In the genomic region with DNA sequence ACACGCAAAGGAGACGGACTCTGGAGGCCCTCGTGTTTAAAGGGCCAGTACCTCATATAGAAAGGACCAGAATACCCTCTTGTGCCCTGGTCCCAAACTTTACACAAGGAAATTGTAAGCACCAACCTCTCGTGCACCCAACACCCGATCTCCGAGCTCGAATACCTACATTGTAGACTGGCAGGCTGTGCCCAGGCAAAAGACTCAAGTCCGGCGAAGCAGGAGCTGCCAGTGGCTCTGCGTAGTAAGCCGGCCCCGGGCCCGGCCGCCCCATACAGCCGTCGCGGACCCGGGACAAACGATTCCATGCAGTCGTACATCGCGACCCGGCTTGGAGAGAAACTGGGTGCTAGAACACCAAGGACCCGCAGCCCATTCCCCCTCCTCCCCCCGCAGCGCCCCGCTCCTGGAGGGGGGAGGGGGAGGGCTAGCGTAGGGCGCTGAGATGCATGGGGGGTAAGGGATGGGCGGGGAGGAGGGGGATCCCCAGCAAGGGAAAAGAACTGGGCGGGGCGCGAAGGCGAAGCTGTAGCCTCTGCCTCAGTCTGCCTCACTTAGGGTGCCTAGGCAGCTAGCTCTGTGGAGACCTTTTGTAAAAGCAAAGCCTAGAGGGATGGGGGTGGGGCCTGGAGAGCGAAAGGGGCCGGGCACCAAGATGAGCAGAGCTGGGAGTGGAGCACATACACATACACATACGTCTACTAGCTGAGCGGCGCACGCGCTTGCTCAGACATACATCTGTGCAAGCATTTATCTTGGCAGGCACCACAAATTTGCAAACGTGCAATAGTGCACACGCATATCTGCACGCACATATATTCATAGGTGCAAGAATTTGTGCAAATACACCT, we compare ENCODE assay signal across 8 mouse cellular contexts. TPM values are rescaled to one million over a fixed set of nuclear protein-coding genes. Genes with fewer than 3 reads are reported as not detected.
DNase-seq lines count a peak whose midpoint lies in the region; ATAC-seq and TF ChIP-seq lines count a peak whose summit lies in the region.

No protein-coding gene starts in this region.

- DNase-seq in 3T3-L1 (ENCODE audit: low read depth, low spot score): peak; percentile 95
- DNase-seq in adrenal gland, adult 2 months: peak; percentile 87
- DNase-seq in embryonic facial prominence, embryonic 10.5 days (ENCODE audit: low spot score): peak; percentile 88
- peak; percentile 77 for DNase-seq in heart, adult 8-10 months (ENCODE audit: low spot score)
- peak; percentile 76 to 77 for DNase-seq in kidney, adult 8-10 months
- DNase-seq in limb, embryonic 14.5 days (ENCODE audit: low spot score): peak; percentile 87
- DNase-seq in spleen, postnatal 36 days (ENCODE audit: low spot score in 2 of 2): peak; percentile 65 to 74

- peak; percentile 34; the same call in 1 of the 2 replicates for TF ChIP-seq POLR2A in limb, embryonic 14.5 days (IDR thresholded peaks at IDR 0.05; ENCODE audit: borderline replicate concordance, extremely low read depth, insufficient read depth, insufficient read length)

- H3K4me1 ChIP-seq in embryonic facial prominence, embryonic 10.5 days: peaks cover 95% of the 10 kb centered on the region
- peaks cover 64% of the 10 kb centered on the region for H3K4me1 ChIP-seq in limb, embryonic 14.5 days (ENCODE audit: control insufficient read depth, insufficient read depth, low read length)
- H3K4me1 ChIP-seq in midbrain, embryonic 15.5 days: peaks cover 36% of the 10 kb centered on the region

- peak; percentile 54 for ATAC-seq in limb, embryonic 14.5 days (ENCODE audit: low FRiP score, low read depth)
- ATAC-seq in midbrain, embryonic 15.5 days (replicated peaks): peak; percentile 91

- peaks cover 81% of the 10 kb centered on the region for H3K27me3 ChIP-seq in embryonic facial prominence, embryonic 10.5 days (replicated peaks; ENCODE audit: low read depth, poor library complexity, severe bottlenecking)
- H3K27me3 ChIP-seq in limb, embryonic 14.5 days (ENCODE audit: control insufficient read depth, insufficient read depth, low read length): no peaks in the 10 kb centered on the region
- peaks cover 69% of the 10 kb centered on the region for H3K27me3 ChIP-seq in midbrain, embryonic 15.5 days (replicated peaks)

- whole genome bisulfite sequencing in embryonic facial prominence, embryonic 10.5 days: under 1% methylated on average over 42 of the region's 44 CpGs
- WGBS in limb, embryonic 14.5 days: 3% methylated on average over 42 of the region's 44 CpGs
- WGBS in midbrain, embryonic 15.5 days: under 1% methylated on average over 39 of the region's 44 CpGs

- H3K9ac ChIP-seq in limb, embryonic 14.5 days (ENCODE audit: low read depth, low read length, severe bottlenecking): peak overlapping the region; percentile 75
- H3K9ac ChIP-seq in midbrain, embryonic 15.5 days: peak overlapping the region; percentile 43

- H3K4me2 ChIP-seq in limb, embryonic 14.5 days (replicated peaks; ENCODE audit: low read depth, low read length, severe bottlenecking): peak overlapping the region; percentile 94
- peak overlapping the region; percentile 99 for H3K4me2 ChIP-seq in midbrain, embryonic 15.5 days

- H3K27ac ChIP-seq in embryonic facial prominence, embryonic 10.5 days (replicated peaks): peak overlapping the region; percentile 96
- peak overlapping the region; percentile 95 for H3K27ac ChIP-seq in limb, embryonic 14.5 days (replicated peaks; ENCODE audit: low read depth, low read length)
- H3K27ac ChIP-seq in midbrain, embryonic 15.5 days: peak overlapping the region; percentile 77

- H3K36me3 ChIP-seq in embryonic facial prominence, embryonic 10.5 days (replicated peaks): peaks cover 26% of the 10 kb centered on the region
- H3K36me3 ChIP-seq in limb, embryonic 14.5 days (ENCODE audit: control insufficient read depth, insufficient read depth, low read length): peaks cover 35% of the 10 kb centered on the region
- no peaks in the 10 kb centered on the region for H3K36me3 ChIP-seq in midbrain, embryonic 15.5 days (replicated peaks)

- H3K4me3 ChIP-seq in embryonic facial prominence, embryonic 10.5 days: peak overlapping the region; percentile 76
- peak overlapping the region; percentile 60 for H3K4me3 ChIP-seq in limb, embryonic 14.5 days (replicated peaks; ENCODE audit: low read length)
- H3K4me3 ChIP-seq in midbrain, embryonic 15.5 days: peak overlapping the region; percentile 61

- H3K9me3 ChIP-seq in embryonic facial prominence, embryonic 10.5 days: no peaks in the 10 kb centered on the region
- no peaks in the 10 kb centered on the region for H3K9me3 ChIP-seq in limb, embryonic 14.5 days (ENCODE audit: control insufficient read depth, low read length)
- no peaks in the 10 kb centered on the region for H3K9me3 ChIP-seq in midbrain, embryonic 15.5 days

RNA-seq across cellular contexts. Expression of a gene that starts 11.2 kb away (rescaled TPM):
- 10 to 100 TPM; 21.0 to 35.8 TPM for total RNA-seq in adrenal gland, adult 2 months (2021)
- polyA plus RNA-seq in adrenal gland, adult 2 months (2012; rRNA removed): 29.9 and 32.4 TPM in 2 replicates
- 77.8 and 90.2 TPM in 2 replicates for polyA plus RNA-seq in embryonic facial prominence, embryonic 10.5 days (2016; fragmentation: Nextera tagmentation; extraction: Ambion mirVana)
- total RNA-seq in heart, adult 8-10 months (2022): 10 to 100 TPM; 15.3 to 20.6 (median 17.3) TPM
- polyA plus RNA-seq in limb, embryonic 14.5 days (2012; rRNA removed): 135 and 175 TPM in 2 replicates
- 115 and 140 TPM in 2 replicates for polyA plus RNA-seq in limb, embryonic 14.5 days (2014; fragmentation: Nextera tagmentation; extraction: Ambion mirVana)
- 4.1 and 6.4 TPM in 2 replicates for polyA plus RNA-seq in midbrain, embryonic 15.5 days (2015; fragmentation: Nextera tagmentation; extraction: Ambion mirVana)

RNA-seq across cellular contexts. Expression of a gene that starts 14.4 kb away (rescaled TPM):
- 1 to 10 TPM; 2.0 to 4.7 TPM for total RNA-seq in adrenal gland, adult 2 months (2021)
- 2.3 and 2.4 TPM in 2 replicates for polyA plus RNA-seq in adrenal gland, adult 2 months (2012; rRNA removed)
- 1.1 and 1.6 TPM in 2 replicates for polyA plus RNA-seq in embryonic facial prominence, embryonic 10.5 days (2016; fragmentation: Nextera tagmentation; extraction: Ambion mirVana)
- total RNA-seq in heart, adult 8-10 months (2022): 1 to 10 TPM in 2 of 4 experiments, under 1 TPM in 2; 0.82 to 3.2 (median 1.5) TPM
- polyA plus RNA-seq in limb, embryonic 14.5 days (2012; rRNA removed): 2.7 and 3.0 TPM in 2 replicates
- polyA plus RNA-seq in limb, embryonic 14.5 days (2014; fragmentation: Nextera tagmentation; extraction: Ambion mirVana): 4.2 and 6.5 TPM in 2 replicates
- polyA plus RNA-seq in midbrain, embryonic 15.5 days (2015; fragmentation: Nextera tagmentation; extraction: Ambion mirVana): 0.98 and 1.1 TPM in 2 replicates

RNA-seq across cellular contexts. Expression of a gene that starts 24.2 kb away (rescaled TPM):
- not detected for total RNA-seq in adrenal gland, adult 2 months (2021)
- polyA plus RNA-seq in adrenal gland, adult 2 months (2012; rRNA removed): 0.47 and 0.87 TPM in 2 replicates
- polyA plus RNA-seq in embryonic facial prominence, embryonic 10.5 days (2016; fragmentation: Nextera tagmentation; extraction: Ambion mirVana): 0.75 and 1.3 TPM in 2 replicates
- not detected for total RNA-seq in heart, adult 8-10 months (2022)
- 3.1 and 3.8 TPM in 2 replicates for polyA plus RNA-seq in limb, embryonic 14.5 days (2012; rRNA removed)
- polyA plus RNA-seq in limb, embryonic 14.5 days (2014; fragmentation: Nextera tagmentation; extraction: Ambion mirVana): 0.93 and 1.0 TPM in 2 replicates
- polyA plus RNA-seq in midbrain, embryonic 15.5 days (2015; fragmentation: Nextera tagmentation; extraction: Ambion mirVana): 0.10 TPM in 1 of 2 replicates, not detected in the other

RNA-seq across cellular contexts. Expression of a gene that starts 33.1 kb away (rescaled TPM):
- total RNA-seq in adrenal gland, adult 2 months (2021): 10 to 100 TPM; 38.2 to 46.3 TPM
- 99.6 and 108 TPM in 2 replicates for polyA plus RNA-seq in adrenal gland, adult 2 months (2012; rRNA removed)
- polyA plus RNA-seq in embryonic facial prominence, embryonic 10.5 days (2016; fragmentation: Nextera tagmentation; extraction: Ambion mirVana): 63.2 and 66.4 TPM in 2 replicates
- 10 to 100 TPM; 17.4 to 20.8 (median 18.7) TPM for total RNA-seq in heart, adult 8-10 months (2022)
- polyA plus RNA-seq in limb, embryonic 14.5 days (2012; rRNA removed): 55.6 and 76.8 TPM in 2 replicates
- 77.7 and 82.1 TPM in 2 replicates for polyA plus RNA-seq in limb, embryonic 14.5 days (2014; fragmentation: Nextera tagmentation; extraction: Ambion mirVana)
- 58.5 and 64.0 TPM in 2 replicates for polyA plus RNA-seq in midbrain, embryonic 15.5 days (2015; fragmentation: Nextera tagmentation; extraction: Ambion mirVana)

RNA-seq across cellular contexts. Expression of a gene that starts 41.6 kb away (rescaled TPM):
- 100 to 1,000 TPM in 1 of 2 experiments, 10 to 100 TPM in 1; 71.2 to 106 TPM for total RNA-seq in adrenal gland, adult 2 months (2021)
- polyA plus RNA-seq in adrenal gland, adult 2 months (2012; rRNA removed): 128 and 216 TPM in 2 replicates
- polyA plus RNA-seq in embryonic facial prominence, embryonic 10.5 days (2016; fragmentation: Nextera tagmentation; extraction: Ambion mirVana): 48.6 and 48.7 TPM in 2 replicates
- 10 to 100 TPM; 14.2 to 18.9 (median 16.2) TPM for total RNA-seq in heart, adult 8-10 months (2022)
- polyA plus RNA-seq in limb, embryonic 14.5 days (2012; rRNA removed): 112 and 130 TPM in 2 replicates
- 66.1 and 75.3 TPM in 2 replicates for polyA plus RNA-seq in limb, embryonic 14.5 days (2014; fragmentation: Nextera tagmentation; extraction: Ambion mirVana)
- 38.0 and 39.4 TPM in 2 replicates for polyA plus RNA-seq in midbrain, embryonic 15.5 days (2015; fragmentation: Nextera tagmentation; extraction: Ambion mirVana)

Comparison
In these comparisons a context has a peak if more than half of its experiments do, and no peak if none do; other contexts are left out.
1. Peak in every context shown above with its lines: DNase-seq, ATAC-seq, H3K4me3 ChIP-seq and H3K27ac ChIP-seq.